Comparison of ENCODE assay signal across 10 mouse cellular contexts in genomic region chr16:38903020-38903419, GRCm38 (mm10). TPM values are rescaled to one million over a fixed set of nuclear protein-coding genes. Genes with fewer than 3 reads are reported as not detected.
A peak's percentile ranks its signal among the peaks of the same experiment; 100 is the strongest.
DNase-seq lines count a peak whose midpoint lies in the region; ATAC-seq lines count a peak whose summit lies in the region.
"Had no signal": no experiment of that assay in that cellular context is flagged by ENCODE, and none has a peak within 500 bp of the region (broad histone marks: within the 10 kb centered on the region; RNA-seq: fewer than 3 reads in every experiment).

No protein-coding gene starts in this region.

- H3K27ac ChIP-seq in kidney, embryonic 14.5 days (ENCODE audit: low read depth, low read length) = no peak overlapping the region
- no peak overlapping the region for H3K27ac ChIP-seq in embryonic facial prominence, embryonic 13.5 days
- H3K27ac ChIP-seq in hindbrain, embryonic 11.5 days (ENCODE audit: low read depth, low read length) = no peak overlapping the region
- no peak overlapping the region for H3K27ac ChIP-seq in midbrain, embryonic 15.5 days

- DNase-seq in kidney, postnatal 14 days = no peak
- no peak for DNase-seq in hindbrain, embryonic 11.5 days (ENCODE audit: low spot score)
- no peak for DNase-seq in urinary bladder, postnatal 36 days (ENCODE audit: low spot score in 2 of 2)
- DNase-seq in right cerebral cortex, postnatal 25 days = no peak
- DNase-seq in gastrocnemius, postnatal 10 days = no peak
- DNase-seq: adrenal gland, postnatal 36 days had no signal

- peak overlapping the region; percentile 58 for H3K4me3 ChIP-seq in kidney, embryonic 14.5 days (ENCODE audit: low read length)
- H3K4me3 ChIP-seq in embryonic facial prominence, embryonic 13.5 days = no peak overlapping the region
- peak overlapping the region; percentile 68 for H3K4me3 ChIP-seq in hindbrain, embryonic 11.5 days (ENCODE audit: low read depth, low read length)
- peak overlapping the region; percentile 63 for H3K4me3 ChIP-seq in midbrain, embryonic 15.5 days

- no peaks in the 10 kb centered on the region for H3K36me3 ChIP-seq in kidney, embryonic 14.5 days (ENCODE audit: control insufficient read depth, insufficient read depth, low read length)
- H3K36me3 ChIP-seq in embryonic facial prominence, embryonic 13.5 days = no peaks in the 10 kb centered on the region
- H3K36me3 ChIP-seq in hindbrain, embryonic 11.5 days (ENCODE audit: control insufficient read depth, insufficient read depth, low read length) = no peaks in the 10 kb centered on the region
- no peaks in the 10 kb centered on the region for H3K36me3 ChIP-seq in midbrain, embryonic 15.5 days (replicated peaks)

- no peaks in the 10 kb centered on the region for H3K9me3 ChIP-seq in kidney, embryonic 14.5 days (ENCODE audit: control insufficient read depth, low read length)
- no peaks in the 10 kb centered on the region for H3K9me3 ChIP-seq in embryonic facial prominence, embryonic 13.5 days
- no peaks in the 10 kb centered on the region for H3K9me3 ChIP-seq in hindbrain, embryonic 11.5 days (ENCODE audit: control insufficient read depth, low read length)
- no peaks in the 10 kb centered on the region for H3K9me3 ChIP-seq in midbrain, embryonic 15.5 days
- H3K9me3 ChIP-seq: megakaryocyte, embryonic 14.5 days had no signal

- no peaks in the 10 kb centered on the region for H3K4me1 ChIP-seq in kidney, embryonic 14.5 days (ENCODE audit: control insufficient read depth, insufficient read depth, low read length)
- H3K4me1 ChIP-seq in embryonic facial prominence, embryonic 13.5 days = no peaks in the 10 kb centered on the region
- no peaks in the 10 kb centered on the region for H3K4me1 ChIP-seq in hindbrain, embryonic 11.5 days (replicated peaks; ENCODE audit: control insufficient read depth, insufficient read depth, low read length)
- peaks cover 10% of the 10 kb centered on the region for H3K4me1 ChIP-seq in midbrain, embryonic 15.5 days

- H3K4me2 ChIP-seq in kidney, embryonic 14.5 days (replicated peaks; ENCODE audit: low read depth, low read length) = no peak overlapping the region
- H3K4me2 ChIP-seq in embryonic facial prominence, embryonic 13.5 days = peak overlapping the region; percentile 96; the same call in 1 of the 2 replicates
- peak overlapping the region; percentile 74; the same call in 1 of the 2 replicates for H3K4me2 ChIP-seq in hindbrain, embryonic 11.5 days (replicated peaks; ENCODE audit: low read depth, low read length)
- peak overlapping the region; percentile 96 for H3K4me2 ChIP-seq in midbrain, embryonic 15.5 days

- WGBS in kidney, embryonic 14.5 days = 42% methylated on average over 4 of the region's 4 CpGs
- 44% methylated on average over 4 of the region's 4 CpGs for WGBS in embryonic facial prominence, embryonic 13.5 days
- WGBS in hindbrain, embryonic 11.5 days = 41% methylated on average over 4 of the region's 4 CpGs
- WGBS in midbrain, embryonic 15.5 days = 35% methylated on average over 4 of the region's 4 CpGs

- no peak for ATAC-seq in kidney, embryonic 14.5 days (ENCODE audit: low FRiP score, low TSS enrichment)
- no peak for ATAC-seq in embryonic facial prominence, embryonic 13.5 days (ENCODE audit: insufficient number of reproducible peaks, insufficient read depth, low FRiP score, low TSS enrichment, low read depth)
- ATAC-seq in hindbrain, embryonic 11.5 days (ENCODE audit: low FRiP score) = no peak
- ATAC-seq in midbrain, embryonic 15.5 days (replicated peaks) = no peak

- peaks cover 24% of the 10 kb centered on the region for H3K27me3 ChIP-seq in kidney, embryonic 14.5 days (ENCODE audit: control insufficient read depth, insufficient read depth, low read length)
- peaks cover 59% of the 10 kb centered on the region for H3K27me3 ChIP-seq in embryonic facial prominence, embryonic 13.5 days
- no peaks in the 10 kb centered on the region for H3K27me3 ChIP-seq in hindbrain, embryonic 11.5 days (ENCODE audit: control insufficient read depth, insufficient read depth, low read length)
- peaks cover 9% of the 10 kb centered on the region; the same call in 1 of the 2 replicates for H3K27me3 ChIP-seq in midbrain, embryonic 15.5 days (replicated peaks)

- H3K9ac ChIP-seq in kidney, embryonic 14.5 days (ENCODE audit: low read depth, low read length) = no peak overlapping the region
- no peak overlapping the region for H3K9ac ChIP-seq in embryonic facial prominence, embryonic 13.5 days
- H3K9ac ChIP-seq in hindbrain, embryonic 11.5 days (ENCODE audit: low read depth, low read length) = no peak overlapping the region
- no peak overlapping the region for H3K9ac ChIP-seq in midbrain, embryonic 15.5 days

RNA-seq across cellular contexts. Expression of gene Igsf11, which starts 10.5 kb away (rescaled TPM):
- 1.8 and 2.0 TPM in 2 replicates for polyA plus RNA-seq in kidney, embryonic 14.5 days (2014; fragmentation: Nextera tagmentation; extraction: Ambion mirVana)
- polyA plus RNA-seq in embryonic facial prominence, embryonic 13.5 days (2015; fragmentation: Nextera tagmentation; extraction: Ambion mirVana) = 0.66 and 0.73 TPM in 2 replicates
- 5.4 TPM in 2 replicates for polyA plus RNA-seq in hindbrain, embryonic 11.5 days (2014; fragmentation: Nextera tagmentation; extraction: Ambion mirVana)
- 1.8 and 2.4 TPM in 2 replicates for polyA plus RNA-seq in midbrain, embryonic 15.5 days (2015; fragmentation: Nextera tagmentation; extraction: Ambion mirVana)
- 1 to 10 TPM; 1.4 to 1.6 TPM for total RNA-seq in gastrocnemius, postnatal 10 days (2021)
